Mouse (Mus musculus) right cerebral cortex, adult 2 months (tissue): ENCODE data around the gene Gm4353.
"Not testable (repeated sequence)": the region's sequence is repeated elsewhere in the genome, so short reads cannot be mapped to it uniquely, and the experiment has no call there.

ENCODE experiments used
- DNase-seq, 2 experiments: peaks; one replicate each; pipeline ENCODE4 v3.0.0; 2021 to 2022; ENCODE audit warnings: low spot score in 2 of 2

Gene Gm4353

GRCm38 (mm10) chr7:116084366-116084765 is at the start of gene Gm4353:
Gene Gm4353, minus strand, starts transcription at chr7:116084635.
- not testable (repeated sequence) for DNase-seq

- DNase-seq, result peak; percentile 84 to 88
Observed at GRCm38 (mm10) chr7:116132078-116132477, 47.6 kb upstream of the Gm4353 start.

GRCm38 (mm10) chr7:116131390-116131789 is 47.0 kb upstream of the Gm4353 start:
- DNase-seq, result peak; percentile 20 to 30

- no peak for DNase-seq
Observed at GRCm38 (mm10) chr7:116129374-116129773, 44.9 kb upstream of the Gm4353 start.

- DNase-seq, result no peak
Observed at GRCm38 (mm10) chr7:116128286-116128685, 43.9 kb upstream of the Gm4353 start.

GRCm38 (mm10) chr7:116127052-116127451 is 42.6 kb upstream of the Gm4353 start:
- DNase-seq, result no peak

- no peak for DNase-seq
Observed at GRCm38 (mm10) chr7:116125671-116126070, 41.2 kb upstream of the Gm4353 start.

- DNase-seq, result no peak
Observed at GRCm38 (mm10) chr7:116124057-116124456, 39.6 kb upstream of the Gm4353 start.

- DNase-seq, result peak in 1 of 2 experiments; percentile 23
Observed at GRCm38 (mm10) chr7:116123597-116123985, 39.2 kb upstream of the Gm4353 start.

- peak in 1 of 2 experiments; percentile 25 for DNase-seq
Observed at GRCm38 (mm10) chr7:116122981-116123596, 38.7 kb upstream of the Gm4353 start.

- no peak for DNase-seq
Observed at GRCm38 (mm10) chr7:116121202-116121601, 36.8 kb upstream of the Gm4353 start.

GRCm38 (mm10) chr7:116120737-116121136 is 36.3 kb upstream of the Gm4353 start:
- DNase-seq, result no peak

- no peak for DNase-seq
Observed at GRCm38 (mm10) chr7:116119306-116119857, 34.9 kb upstream of the Gm4353 start.

GRCm38 (mm10) chr7:116115991-116116390 is 31.6 kb upstream of the Gm4353 start:
- no peak for DNase-seq

GRCm38 (mm10) chr7:116115216-116115930 is 30.9 kb upstream of the Gm4353 start:
- DNase-seq, result no peak

- no peak for DNase-seq
Observed at GRCm38 (mm10) chr7:116111546-116111945, 27.1 kb upstream of the Gm4353 start.

GRCm38 (mm10) chr7:116110661-116111060 is 26.2 kb upstream of the Gm4353 start:
- no peak for DNase-seq

GRCm38 (mm10) chr7:116103091-116103490 is 18.7 kb upstream of the Gm4353 start:
- no peak for DNase-seq

- DNase-seq, result no peak
Observed at GRCm38 (mm10) chr7:116099952-116100528, 15.6 kb upstream of the Gm4353 start.

GRCm38 (mm10) chr7:116093466-116093850 is 9.0 kb upstream of the Gm4353 start:
- no peak for DNase-seq

GRCm38 (mm10) chr7:116092710-116093465 is 8.5 kb upstream of the Gm4353 start:
- DNase-seq, result peak; percentile 97

- no peak for DNase-seq
Observed at GRCm38 (mm10) chr7:116060739-116061138, 23.7 kb downstream of the Gm4353 start.
